Mouse (Mus musculus): ENCODE results near the gene Myo1f.

GRCm38 (mm10) chr17:33586011-33586410 is 30.5 kb downstream of the Myo1f start:
- TF ChIP-seq CTCF (IDR thresholded peaks at IDR 0.05) (no peak), EP300 (IDR thresholded peaks at IDR 0.05; ENCODE audit: insufficient read depth, low read depth, low read length) (no peak)

Data from heart, adult 2 months (tissue).